Mouse (Mus musculus) small intestine, adult 10 weeks (tissue): ENCODE data around the gene Comp. TPM values are rescaled to one million over a fixed set of nuclear protein-coding genes. Genes with fewer than 3 reads are reported as not detected.

Source experiments
- polyA plus RNA-seq: library from polyadenylated mRNA; stranded (reverse); fragments of 350-450 nt; fragmentation: Illumina TruSeq; extraction: RNeasy Lipid Tissue Mini Kit (QIAGEN cat#74804); gene quantifications from one replicate; pipeline ENCODE4 v1.2.3, GENCODE M21; 2014; ENCODE audit warnings: low replicate concordance

Gene Comp
- polyA plus RNA-seq: not detected

GRCm38 (mm10) chr8:70373397-70374317, at the start of gene Comp:
Comp (plus strand) TSS chr8:70373558.

DNA sequence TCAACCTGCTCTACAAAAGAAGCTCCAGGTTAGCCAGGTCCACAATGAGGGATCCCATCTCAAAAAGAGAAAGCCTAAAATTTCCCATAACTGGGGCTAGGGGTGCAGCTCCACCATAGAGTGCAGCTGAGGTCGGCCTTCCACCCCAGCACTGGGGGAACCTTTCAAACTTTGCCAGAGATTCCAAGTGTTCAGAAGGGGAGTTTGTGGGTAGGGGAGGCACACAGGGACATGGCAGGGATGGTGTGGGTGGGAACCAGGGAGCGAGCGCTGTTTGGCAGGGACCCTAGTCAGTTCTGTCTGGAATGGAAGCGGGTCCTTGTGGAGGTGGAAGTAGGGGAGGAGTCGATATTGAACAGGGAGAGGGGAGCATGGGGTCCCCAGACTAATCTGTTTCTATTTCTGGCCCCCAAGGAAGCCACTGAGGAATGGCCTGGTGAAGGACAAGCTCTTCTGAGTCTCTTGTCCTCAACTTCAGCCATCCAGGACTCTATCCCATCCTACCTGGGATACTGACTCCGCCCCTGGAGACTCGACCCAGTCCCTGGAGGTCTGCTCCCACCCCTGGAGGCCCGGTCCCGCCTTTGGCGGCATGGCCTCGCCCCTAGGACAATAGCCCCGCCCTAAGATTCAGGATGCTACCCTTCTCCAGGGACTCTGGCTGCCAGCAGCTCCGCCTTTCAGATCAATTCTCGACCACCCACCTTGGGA, 44.1 kb upstream of the Comp start, which contains the start of gene Gdf1:
Gene Gdf1 (plus strand): TSS at position 694 of the 711 bp plus-strand sequence.

DNA sequence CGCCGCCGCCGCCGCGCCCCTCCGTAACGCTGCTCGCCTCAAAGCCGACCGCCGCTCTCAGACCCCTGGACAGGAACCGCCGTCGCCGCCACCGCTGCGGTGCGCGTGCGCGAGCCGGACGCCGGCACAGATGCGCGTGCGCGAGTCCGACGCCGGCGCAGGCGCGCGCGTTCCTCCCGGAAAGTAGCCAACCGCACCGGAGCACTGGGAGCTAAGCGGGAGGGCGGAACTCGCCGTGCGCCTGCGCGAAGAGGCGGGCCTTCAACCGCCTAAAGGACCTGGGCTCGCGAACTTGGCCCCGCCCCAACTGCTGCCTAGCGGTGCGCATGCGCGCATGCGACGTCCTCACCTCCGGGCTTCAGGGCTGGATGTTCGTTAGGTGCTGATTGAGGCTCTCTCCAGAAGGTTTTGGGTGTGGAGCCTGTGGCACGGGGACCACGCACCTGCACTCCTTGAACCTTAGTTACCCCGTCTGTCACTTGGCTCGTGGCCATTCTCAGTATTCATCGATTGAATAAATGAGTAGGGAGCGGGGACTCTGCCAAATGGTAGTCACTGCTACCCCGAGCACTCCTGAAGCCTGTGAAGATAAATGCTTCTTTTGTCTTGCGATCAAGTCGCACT, 20.1 kb upstream of the Comp start, which contains the start of gene Upf1:
Gene Upf1 (minus strand): TSS at position 85 of the 624 bp plus-strand sequence.

Other genes starting within 250 kb of the Comp start
- gene Nr2c2ap, start 242.2 kb upstream of the Comp start, polyA plus RNA-seq: 0.37 TPM
- 0.33 TPM for gene Rfxank, start 234.4 kb upstream of the Comp start, polyA plus RNA-seq
- gene Borcs8, start 234.1 kb upstream of the Comp start, polyA plus RNA-seq: 2.0 TPM
- gene Mef2b, start 233.8 kb upstream of the Comp start, polyA plus RNA-seq: not detected
- gene Tmem161a, start 201.2 kb upstream of the Comp start, polyA plus RNA-seq: 3.5 TPM
- 1.2 TPM for gene Slc25a42, start 161.3 kb upstream of the Comp start, polyA plus RNA-seq
- 2.9 TPM for gene Sugp2, start 139.3 kb upstream of the Comp start, polyA plus RNA-seq
- gene Armc6, start 139.1 kb upstream of the Comp start, polyA plus RNA-seq: 0.71 TPM
- not detected for gene Homer3, start 90.7 kb upstream of the Comp start, polyA plus RNA-seq
- gene Ddx49, start 71.1 kb upstream of the Comp start, polyA plus RNA-seq: 4.1 TPM
- 0.59 TPM for gene Cope, start 71.0 kb upstream of the Comp start, polyA plus RNA-seq
- not detected for gene Cers1, start 57.8 kb upstream of the Comp start, polyA plus RNA-seq
- not detected for gene Gdf1, start 43.7 kb upstream of the Comp start, polyA plus RNA-seq
- 2.2 TPM for gene Upf1, start 20.3 kb upstream of the Comp start, polyA plus RNA-seq
- 1.2 TPM for gene Crtc1, start 66.0 kb downstream of the Comp start, polyA plus RNA-seq
- gene Klhl26, start 103.4 kb downstream of the Comp start, polyA plus RNA-seq: 0.67 TPM
- gene Tmem59l, start 113.8 kb downstream of the Comp start, polyA plus RNA-seq: not detected
- gene Crlf1, start 119.6 kb downstream of the Comp start, polyA plus RNA-seq: not detected
- gene Rex1bd, start 133.2 kb downstream of the Comp start, polyA plus RNA-seq: not detected
- gene Uba52, start 137.2 kb downstream of the Comp start, polyA plus RNA-seq: 2.6 TPM
- 3.3 TPM for gene Fkbp8, start 154.2 kb downstream of the Comp start, polyA plus RNA-seq
- 4.3 TPM for gene Kxd1, start 154.4 kb downstream of the Comp start, polyA plus RNA-seq
- 0.74 TPM for gene Ell, start 165.9 kb downstream of the Comp start, polyA plus RNA-seq
- gene Isyna1, start 220.8 kb downstream of the Comp start, polyA plus RNA-seq: not detected
- not detected for gene Ssbp4, start 235.3 kb downstream of the Comp start, polyA plus RNA-seq
- not detected for gene Lrrc25, start 242.6 kb downstream of the Comp start, polyA plus RNA-seq